Mouse (Mus musculus) testis, adult 2 months (tissue): ENCODE results near the gene Rabggtb. TPM values are rescaled to one million over a fixed set of nuclear protein-coding genes. Genes with fewer than 3 reads are reported as not detected.

ENCODE experiments used
- H3K27ac ChIP-seq: fragments of 200-500 bp; 2 replicates; pipeline ENCODE4 v1.5.1; 2012; ENCODE audit warnings: low read depth, low read length; ENCODE audit not compliant: control insufficient read depth, insufficient read depth
- H3K27me3 ChIP-seq: fragments of 200-500 bp; 2 replicates; pipeline ENCODE4 v1.6.1; 2012; ENCODE audit warnings: mild to moderate bottlenecking, low read length, moderate library complexity; ENCODE audit not compliant: control insufficient read depth, insufficient read depth
- H3K36me3 ChIP-seq: fragments of 200-500 bp; 2 replicates; pipeline ENCODE4 v1.6.1; 2012; ENCODE audit warnings: mild to moderate bottlenecking, low read length; ENCODE audit not compliant: control insufficient read depth, insufficient read depth
- H3K4me1 ChIP-seq: fragments of 200-500 bp; 2 replicates; pipeline ENCODE4 v1.6.1; 2012; ENCODE audit warnings: low read length; ENCODE audit not compliant: control insufficient read depth, insufficient read depth
- H3K4me3 ChIP-seq: fragments of 200-500 bp; 2 replicates; pipeline ENCODE4 v1.5.1; 2012; ENCODE audit warnings: low read depth, mild to moderate bottlenecking, low read length, moderate library complexity, mixed read lengths; ENCODE audit not compliant: control insufficient read depth
- CTCF ChIP-seq: fragments of 200-500 bp; IDR thresholded peaks from 2 replicates; pipeline ENCODE4 v1.5.1; 2012; ENCODE audit warnings: low read depth, mild to moderate bottlenecking, inconsistent platforms, low read length, moderate library complexity; ENCODE audit not compliant: control insufficient read depth, insufficient read depth, insufficient replicate concordance
- POLR2A ChIP-seq: fragments of 200-500 bp; IDR thresholded peaks from 2 replicates; pipeline ENCODE4 v1.6.1; 2012; ENCODE audit warnings: low read depth, mild to moderate bottlenecking, inconsistent platforms, low read length, moderate library complexity; ENCODE audit not compliant: control insufficient read depth
- polyA plus RNA-seq: library from polyadenylated mRNA; depleted of rRNA; stranded (reverse); fragments of >200 nt; gene quantifications from 2 replicates; pipeline ENCODE4 v1.2.3, GENCODE M21; 2012; rRNA removed

Gene Rabggtb
- polyA plus RNA-seq, 1 experiment: 11.6 TPM

- H3K27me3 ChIP-seq: no peaks in the 10 kb centered on the region
Observed at GRCm38 (mm10) chr3:153858350-153859001, 54.3 kb downstream of the Rabggtb start.

More at GRCm38 (mm10) chr3:153858350-153859001, 54.3 kb downstream of the Rabggtb start:
- TF ChIP-seq CTCF (no peak), POLR2A (no peak)
- H3K27ac ChIP-seq: no peak overlapping the region
- H3K4me3 ChIP-seq: no peak overlapping the region
- H3K36me3 ChIP-seq: no peaks in the 10 kb centered on the region
- no peaks in the 10 kb centered on the region for H3K4me1 ChIP-seq

Other genes starting within 250 kb of the Rabggtb start
- 2.1 and 2.2 TPM in 2 replicates for gene St6galnac3, start 187.8 kb downstream of the Rabggtb start, polyA plus RNA-seq
- gene Asb17, start 68.8 kb downstream of the Rabggtb start, polyA plus RNA-seq: 124 and 160 TPM in 2 replicates
- 11.8 and 14.6 TPM in 2 replicates for gene Msh4, start 6.9 kb downstream of the Rabggtb start, polyA plus RNA-seq
- gene Acadm, start 31.6 kb upstream of the Rabggtb start, polyA plus RNA-seq: 13.3 and 13.7 TPM in 2 replicates
- gene Slc44a5, start 60.4 kb upstream of the Rabggtb start, polyA plus RNA-seq: 3.0 and 3.7 TPM in 2 replicates